Mouse (Mus musculus) lung, postnatal 14 days (tissue): ENCODE measurements around the gene Chst5.

ENCODE experiments used
- DNase-seq: peaks from one replicate; pipeline ENCODE4 v3.0.0; 2021

Gene Chst5

DNA sequence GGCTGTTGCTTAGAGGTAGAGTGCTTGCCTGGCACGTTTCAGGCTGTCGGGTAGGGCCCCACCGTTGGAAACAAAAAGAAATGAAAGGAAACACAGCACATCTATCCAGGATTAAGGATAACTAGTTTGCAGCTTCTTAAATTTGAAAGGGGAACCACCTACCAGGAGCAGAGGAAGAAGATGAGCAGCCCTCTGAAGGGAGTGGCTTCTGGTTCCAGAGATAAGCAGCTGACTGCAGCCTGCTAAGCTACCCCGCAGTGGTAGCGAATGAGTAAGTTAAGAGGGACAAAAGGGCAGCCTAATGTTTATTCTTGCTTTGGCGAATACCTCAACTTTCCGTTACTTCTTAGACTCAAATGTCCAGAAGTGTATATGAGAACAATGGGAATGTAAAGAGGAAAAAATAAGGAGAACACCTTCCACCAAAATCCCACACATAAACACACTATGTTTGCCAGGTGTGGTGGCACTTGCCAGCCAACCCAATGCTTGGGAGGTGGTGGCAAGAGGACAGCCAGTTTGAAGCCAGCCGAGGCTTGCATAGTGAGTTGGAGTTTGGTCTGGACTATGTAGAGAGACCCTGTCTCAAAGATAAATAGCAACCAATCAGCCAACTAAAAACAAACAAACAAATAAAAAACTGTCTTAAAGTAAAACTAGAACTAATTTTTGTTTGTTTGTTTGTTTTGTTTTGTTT lies 19.5 kb upstream of the Chst5 start:
- DNase-seq, result no peak

DNA sequence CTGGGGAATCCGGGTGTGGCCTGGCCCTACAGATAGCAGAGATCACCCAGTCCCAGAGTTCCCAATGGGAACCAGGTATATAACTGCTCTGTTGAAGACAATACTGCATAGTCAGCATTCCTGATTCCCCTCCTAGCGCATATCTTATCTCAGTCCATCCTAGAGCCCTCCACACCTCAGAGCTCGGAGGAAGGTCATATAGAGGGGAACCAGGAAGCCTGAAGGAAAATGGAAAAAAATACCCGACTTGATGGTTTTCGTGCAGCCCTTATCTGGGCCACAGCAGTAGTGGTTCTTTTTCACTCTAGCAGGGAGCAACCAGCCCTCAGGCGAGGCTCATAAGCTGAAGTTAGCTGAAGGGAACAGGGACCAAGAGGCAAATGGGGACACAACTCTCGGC lies 14.7 kb upstream of the Chst5 start:
- DNase-seq, result no peak

DNA sequence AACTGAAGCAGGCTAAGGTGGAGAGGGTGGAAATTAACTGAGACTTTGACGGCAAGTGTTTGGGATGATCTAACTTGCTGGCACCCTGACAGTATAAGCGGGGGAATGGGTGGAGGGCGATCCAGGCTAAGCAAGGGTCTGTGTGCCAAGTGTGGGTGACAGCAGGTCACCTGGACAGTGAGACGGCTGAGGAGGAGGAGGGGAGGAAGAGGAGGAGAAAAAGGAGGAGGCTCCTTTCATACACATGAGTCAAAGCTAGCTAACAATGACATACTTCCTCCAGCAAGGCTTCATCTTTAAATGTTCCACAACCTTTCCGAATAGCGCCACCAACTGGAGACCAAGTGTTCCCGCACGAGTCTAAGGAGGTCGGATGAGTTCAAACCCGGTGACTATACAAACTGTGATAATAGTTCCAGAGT lies 13.1 kb upstream of the Chst5 start:
- DNase-seq, result peak; percentile 78

DNA sequence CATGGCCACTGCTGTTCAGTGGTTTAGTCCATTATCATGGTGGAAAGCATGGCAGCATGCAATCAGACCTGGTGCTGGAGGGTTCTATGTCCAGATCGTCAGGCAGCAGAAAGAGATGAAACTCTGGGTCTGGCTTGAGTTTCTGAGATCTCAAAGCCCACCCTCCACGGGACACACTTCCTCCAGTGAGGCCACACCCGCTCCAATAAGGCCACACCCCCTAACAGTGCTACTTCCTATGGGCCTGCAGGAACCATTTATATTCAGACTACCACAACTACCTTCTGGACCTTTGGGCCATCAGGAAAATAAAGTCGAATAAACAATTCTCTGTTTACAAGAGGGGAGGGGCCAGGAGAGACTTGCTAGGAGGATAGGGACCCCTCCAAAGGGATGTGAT lies 10.7 kb upstream of the Chst5 start:
- DNase-seq, result no peak

DNA sequence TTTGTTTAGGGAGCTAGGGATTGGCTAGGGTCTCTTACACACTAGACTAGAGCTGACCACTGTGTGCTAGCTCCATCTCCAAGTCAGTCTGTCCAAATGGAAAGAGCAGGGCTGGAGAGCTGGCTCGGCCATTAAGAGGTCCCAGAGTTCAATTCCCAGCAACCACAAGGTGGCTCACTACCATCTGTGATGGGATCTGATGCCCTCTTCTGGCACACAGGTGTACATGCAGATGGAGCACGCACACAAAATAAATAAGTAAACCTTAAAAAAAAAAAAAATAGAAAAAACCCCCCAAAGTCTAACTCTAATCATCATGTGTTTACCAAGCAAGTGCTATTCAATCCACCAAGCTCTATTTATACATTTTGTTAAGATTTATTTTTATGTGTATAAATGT lies 9.4 kb upstream of the Chst5 start:
- no peak for DNase-seq

DNA sequence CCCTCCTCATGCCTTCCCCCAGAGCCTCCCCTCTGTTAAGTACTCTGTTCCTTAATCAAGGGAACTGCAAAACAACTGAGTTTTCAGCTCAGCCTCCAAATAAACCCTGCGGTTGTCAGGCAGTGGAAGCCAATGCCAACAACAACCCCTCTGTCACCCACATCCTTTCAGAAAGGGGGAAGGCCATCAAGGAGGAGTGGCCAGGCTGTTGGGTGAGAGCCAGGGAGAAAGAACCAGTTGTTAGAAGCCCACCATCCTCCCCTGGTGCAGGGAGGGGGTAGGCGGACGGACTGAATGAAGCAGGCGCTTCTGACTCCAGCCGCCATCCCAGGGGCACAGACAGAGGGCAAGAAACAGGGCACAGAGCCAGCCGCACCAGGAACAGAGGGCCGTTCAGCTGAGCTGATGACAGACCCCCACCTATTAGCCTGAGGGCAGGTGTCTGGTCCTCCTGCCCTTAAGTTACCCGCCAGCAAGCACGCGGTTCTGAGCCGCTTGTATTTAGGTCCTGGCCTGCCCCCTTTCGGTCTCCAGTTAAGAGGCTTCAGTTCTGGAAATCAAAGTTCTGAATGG lies 2.7 kb upstream of the Chst5 start:
- DNase-seq, result no peak

DNA sequence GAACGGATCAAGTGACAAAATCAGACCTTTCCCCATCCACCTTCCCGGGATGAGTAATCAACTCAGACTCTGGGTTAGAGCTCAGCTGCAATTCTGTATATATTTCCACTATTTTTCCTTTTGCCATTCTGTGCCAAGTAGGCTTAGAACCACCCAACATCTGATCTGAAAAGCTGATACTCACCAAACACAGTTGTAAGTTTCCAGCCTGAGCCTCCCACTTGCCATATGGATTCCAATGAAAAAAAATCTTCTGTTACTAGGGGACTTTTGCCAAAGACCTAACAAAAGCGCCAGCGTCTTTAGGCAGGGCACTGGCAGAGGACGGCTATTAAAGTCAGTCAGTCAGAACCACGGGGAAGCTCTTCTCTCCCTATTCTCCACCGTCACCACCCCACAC lies 1.3 kb upstream of the Chst5 start:
- no peak for DNase-seq

DNA sequence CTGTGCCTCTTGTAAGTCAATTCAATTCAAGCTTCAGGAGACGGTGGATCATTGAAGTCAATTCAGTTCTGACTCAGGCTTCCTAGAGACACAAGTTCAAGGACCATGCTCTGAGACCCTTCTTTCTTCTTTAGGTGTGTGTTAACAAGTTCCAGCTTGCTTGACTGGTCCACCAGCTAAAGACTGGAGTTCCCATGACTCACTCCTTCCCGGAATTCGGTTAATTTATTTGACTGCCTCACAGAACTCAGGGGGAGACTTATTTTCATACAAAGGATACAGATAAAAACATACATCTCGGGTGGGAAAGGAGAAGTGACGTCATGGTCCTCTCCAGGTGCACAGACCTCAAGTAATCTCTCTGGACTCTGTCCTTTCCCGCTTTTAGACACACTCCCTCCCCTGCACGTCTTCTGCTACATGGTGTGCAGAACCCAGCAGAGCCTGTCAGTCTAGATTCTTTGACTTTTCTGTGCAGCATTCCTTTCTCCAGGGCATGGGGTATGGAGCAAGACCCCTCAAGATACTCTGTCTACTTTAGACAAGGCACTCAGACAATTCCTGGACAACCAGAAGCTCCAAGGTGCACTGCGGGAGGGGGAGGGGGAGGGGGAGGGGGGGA lies 4.6 kb downstream of the Chst5 start:
- no peak for DNase-seq

DNA sequence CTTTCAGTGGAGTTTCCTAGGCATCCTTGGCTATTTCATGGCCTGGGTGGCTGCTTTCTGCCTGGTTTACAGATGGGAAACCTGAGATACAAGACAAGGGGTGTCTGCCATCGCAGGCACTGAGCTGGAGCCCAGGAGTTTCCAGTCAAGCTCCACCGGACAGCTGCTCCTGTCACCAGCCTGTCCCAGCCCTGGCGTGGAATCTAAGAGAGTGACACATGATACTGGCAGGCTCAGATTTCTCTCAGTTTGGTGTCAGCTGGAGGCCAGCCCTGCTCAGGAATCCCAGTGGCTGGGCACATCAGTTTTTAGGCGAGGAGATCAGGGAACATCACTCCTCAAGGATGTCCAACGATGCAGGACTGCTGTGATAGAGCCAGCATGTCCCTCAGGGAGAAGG lies 8.2 kb downstream of the Chst5 start:
- DNase-seq, result no peak

DNA sequence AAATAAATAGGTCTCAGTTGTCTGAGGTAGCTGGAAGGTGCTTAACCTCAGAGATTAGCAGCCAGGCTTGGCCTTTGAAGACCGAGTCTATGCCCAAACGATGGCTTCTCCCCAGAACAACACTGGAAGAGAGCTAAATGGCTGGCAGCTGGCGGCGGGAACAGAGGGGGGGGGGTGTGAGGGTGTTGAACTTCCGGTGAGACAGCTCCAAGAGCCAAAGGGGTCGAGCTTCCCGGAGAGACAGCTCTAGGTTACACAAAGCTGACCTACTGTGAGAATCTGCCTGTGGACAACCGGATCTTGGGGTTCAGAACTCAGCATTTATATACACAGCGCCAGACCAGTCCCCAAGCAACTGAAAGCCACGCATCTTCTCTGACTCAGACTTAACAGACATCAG lies 11.7 kb downstream of the Chst5 start:
- DNase-seq, result no peak

DNA sequence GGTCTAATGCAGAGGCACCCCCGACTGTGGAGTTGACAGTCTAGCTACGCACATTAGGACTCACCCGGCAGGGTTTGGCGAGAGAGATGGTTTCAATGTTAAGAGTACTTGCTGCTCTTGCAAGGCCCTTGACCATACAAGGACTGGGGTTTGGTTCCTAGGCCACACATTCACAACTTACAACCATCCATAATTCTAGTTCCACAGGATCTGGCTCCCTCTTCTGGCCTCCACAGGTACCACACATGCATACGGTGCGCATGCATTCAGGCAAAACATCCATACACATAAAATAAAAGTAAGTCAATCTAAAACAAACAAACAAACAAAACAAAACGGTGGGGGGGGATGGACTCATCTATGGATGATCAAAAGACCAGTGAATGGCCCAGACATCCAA lies 15.3 kb downstream of the Chst5 start:
- no peak for DNase-seq

DNA sequence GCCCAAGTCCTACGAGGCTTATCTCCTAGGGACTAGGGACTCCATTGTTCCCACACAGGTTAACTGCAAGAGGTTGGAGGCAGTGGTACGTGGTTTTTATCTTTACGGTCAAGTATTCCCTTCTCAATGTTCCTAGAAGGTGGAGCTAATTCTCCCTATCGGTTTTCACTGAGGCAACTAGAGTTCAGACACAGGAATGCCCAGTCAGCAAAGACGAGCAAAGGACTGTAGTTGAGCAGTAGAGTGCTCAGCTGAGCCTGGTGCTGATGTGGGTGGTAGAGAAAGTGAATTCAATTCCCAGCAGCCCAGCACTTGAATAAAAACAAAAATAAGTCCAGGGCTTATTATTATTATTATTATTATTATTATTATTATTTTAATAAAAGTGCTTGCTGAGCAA lies 17.6 kb downstream of the Chst5 start:
- DNase-seq, result no peak

DNA sequence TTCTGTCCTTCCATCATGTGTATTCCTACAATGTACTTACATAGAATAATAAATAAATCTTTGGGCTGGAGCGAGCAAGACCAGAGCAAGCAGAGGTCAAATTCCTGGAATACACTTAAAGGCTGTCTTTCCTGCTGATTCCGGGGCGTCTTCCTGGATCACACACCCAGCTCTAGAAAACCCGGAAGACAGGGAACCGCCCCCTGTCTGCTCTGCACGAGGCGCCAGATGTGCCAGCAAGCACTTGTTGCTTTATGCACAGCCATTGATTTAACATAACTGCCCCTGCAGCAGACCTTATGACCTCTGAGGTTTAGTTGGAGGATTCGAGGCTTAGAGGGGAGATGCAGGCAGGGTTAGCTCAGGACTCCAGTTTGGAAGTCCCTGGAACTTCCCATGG lies 18.3 kb downstream of the Chst5 start:
- DNase-seq, result no peak

DNA sequence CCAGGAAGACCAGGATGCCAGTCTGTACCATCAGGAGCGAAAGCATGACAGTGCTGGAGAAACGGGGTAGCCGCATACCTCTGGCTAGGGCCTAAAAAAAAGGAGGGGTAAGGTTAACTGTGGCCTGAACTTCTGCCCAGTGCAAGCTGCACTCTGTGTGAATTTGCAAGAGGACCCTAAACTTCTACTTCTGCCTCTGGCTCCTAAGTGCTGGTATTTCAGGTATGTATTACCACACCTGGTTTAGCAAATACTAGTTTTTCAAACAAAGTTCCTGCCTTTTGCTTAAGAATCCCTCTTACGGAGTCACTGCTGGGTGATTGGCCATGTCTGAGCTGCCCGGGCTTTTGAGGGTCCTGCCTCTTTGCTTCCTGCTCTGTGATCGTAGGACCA lies 19.3 kb downstream of the Chst5 start:
- DNase-seq, result no peak

DNA sequence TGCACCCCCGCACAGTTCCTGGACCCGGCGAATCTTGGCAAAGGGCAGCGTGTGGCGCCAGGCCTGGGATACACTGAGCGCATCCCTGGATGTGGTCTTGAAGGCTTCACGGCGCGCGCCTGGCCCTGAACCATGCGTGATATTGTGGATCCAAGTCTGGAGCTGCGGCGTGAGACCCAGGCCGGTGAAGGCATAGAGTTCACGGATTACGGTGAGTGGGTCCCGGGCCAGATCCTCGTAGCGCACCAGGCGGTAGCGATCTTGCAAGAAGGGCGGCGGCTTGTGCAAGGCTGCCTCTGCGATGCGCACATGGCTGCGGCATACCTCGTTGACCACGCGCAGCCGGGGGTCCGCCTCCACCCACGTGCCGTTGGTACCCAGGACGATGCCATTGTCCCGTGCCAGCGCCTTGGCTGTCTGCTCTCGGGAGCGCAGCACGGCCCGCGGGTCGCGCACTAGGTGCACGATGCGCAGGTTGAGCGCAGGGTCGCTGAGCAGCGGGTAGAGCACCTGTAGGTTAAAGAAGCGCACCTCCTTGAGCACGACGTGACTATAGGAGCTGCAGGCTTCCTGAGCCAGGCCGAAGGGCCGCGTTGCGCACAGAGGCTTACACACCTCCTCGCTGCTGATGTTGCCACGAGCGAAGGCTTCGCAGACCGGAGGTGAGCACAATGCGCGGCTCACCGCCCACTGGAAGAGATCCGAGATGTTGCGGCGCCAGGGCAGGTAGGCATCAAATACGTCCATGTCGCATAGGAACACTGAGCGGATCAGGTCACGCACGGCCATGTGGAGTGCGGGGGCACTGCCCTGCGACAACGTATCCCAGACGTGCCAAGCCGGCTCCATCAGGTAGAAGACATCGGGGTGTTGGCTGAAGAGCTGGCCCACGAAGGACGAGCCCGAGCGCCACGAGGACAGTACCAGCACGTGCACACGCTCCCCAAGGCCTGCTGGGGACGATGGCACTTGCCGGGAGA lies 20.0 kb downstream of the Chst5 start:
- no peak for DNase-seq

DNA sequence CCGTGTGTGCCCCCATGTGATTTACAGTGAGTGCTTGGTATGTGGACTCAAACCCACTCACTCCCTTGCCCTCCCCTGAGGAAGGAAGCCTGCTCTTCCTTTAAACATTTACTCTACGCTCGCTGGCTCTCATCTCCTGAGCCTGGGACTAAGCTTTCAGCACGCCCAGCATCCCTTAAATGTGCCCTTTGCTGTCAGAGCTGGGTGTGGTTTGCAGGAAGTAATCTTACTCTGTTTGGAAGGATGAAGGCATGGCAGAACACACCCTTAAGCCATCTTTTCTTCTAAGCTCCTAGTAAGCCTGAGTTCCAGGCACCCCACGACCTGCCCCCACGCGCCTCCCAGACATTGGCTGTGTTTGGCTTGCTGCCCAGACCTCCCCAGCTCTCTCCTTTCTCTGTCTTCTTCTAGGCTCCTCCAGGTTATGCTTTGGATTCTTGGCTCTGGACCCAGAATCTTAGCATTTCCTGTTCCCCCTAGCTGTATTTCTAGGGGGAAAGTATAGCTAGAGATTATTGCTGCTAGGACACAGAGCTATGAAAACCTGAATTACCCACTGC lies 22.1 kb downstream of the Chst5 start:
- DNase-seq, result no peak

DNA sequence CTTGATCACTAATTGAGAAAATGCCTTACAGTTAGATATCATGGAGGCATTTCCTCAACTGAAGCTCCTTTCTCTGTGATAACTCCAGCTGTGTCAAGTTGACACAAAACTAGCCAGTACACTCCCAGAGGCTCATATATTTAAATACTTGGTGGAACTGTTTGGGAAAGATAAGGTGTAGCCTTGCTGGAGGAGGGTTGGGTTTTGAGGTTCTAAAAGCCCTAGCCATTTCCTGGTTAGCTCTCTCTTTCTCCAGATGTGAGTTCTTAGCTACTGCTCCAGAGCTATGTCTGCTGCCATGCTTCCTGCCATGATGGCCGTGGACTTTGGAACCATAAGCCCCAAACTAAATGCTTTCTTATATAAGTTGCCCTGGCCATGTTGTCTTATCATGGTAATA lies 22.8 kb downstream of the Chst5 start:
- DNase-seq, result no peak

DNA sequence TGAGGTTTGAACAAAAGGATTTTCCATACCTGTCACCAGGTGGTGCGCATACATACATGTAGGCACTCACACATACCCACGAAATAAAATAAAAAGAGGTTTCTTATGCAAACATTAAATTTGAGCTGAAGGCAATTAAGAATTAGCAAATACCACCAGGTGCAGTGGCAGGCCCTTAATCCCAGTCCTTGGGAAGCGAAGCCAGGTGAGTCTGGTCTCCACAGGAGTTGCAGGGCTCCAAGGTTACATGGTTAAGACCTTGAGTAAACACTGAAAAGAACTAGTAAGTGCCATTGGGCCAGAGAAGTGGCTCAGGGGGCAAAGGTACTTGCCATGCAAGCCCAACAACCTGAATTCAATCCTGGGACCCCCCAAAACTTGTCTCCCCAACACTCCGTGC lies 26.6 kb downstream of the Chst5 start:
- no peak for DNase-seq

DNA sequence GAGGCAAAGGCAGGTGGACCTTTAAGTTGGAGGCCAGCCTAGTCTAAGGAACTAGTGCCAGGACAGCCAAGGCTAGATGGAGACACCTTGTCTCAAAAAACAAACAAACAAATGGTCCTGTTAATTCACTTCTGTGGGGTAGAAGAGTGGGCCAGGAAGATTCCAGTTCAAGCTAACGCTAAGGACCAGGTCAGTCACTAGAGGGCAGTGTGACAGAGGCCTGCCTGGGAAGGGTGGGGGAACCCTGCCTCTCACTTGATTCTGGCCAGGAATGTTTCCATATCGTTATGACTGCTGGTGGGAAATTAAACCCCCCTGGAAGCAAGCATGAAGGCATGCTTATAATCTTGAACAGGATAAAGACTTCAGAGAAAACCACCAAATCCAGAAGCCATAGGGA lies 28.7 kb downstream of the Chst5 start:
- DNase-seq, result peak; percentile 71

DNA sequence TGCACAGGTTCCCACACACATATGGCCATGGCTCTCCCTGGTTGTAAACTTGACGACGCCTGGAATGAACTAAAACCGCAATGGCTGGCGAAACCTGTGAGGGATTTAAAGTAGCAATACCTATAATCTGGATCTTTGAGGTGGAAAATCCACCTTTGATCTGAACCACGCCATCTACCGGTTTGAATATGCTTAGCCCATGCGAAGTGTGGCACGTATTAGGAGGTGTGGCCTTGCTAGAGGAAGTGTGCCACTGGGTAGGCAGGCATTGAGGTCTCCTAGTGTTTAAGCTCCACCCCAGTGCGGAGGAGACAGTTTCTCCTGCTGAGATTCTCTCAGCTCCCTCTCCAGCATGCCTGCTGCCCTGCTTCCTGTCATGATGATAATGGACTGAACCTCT lies 32.5 kb downstream of the Chst5 start:
- DNase-seq, result no peak

DNA sequence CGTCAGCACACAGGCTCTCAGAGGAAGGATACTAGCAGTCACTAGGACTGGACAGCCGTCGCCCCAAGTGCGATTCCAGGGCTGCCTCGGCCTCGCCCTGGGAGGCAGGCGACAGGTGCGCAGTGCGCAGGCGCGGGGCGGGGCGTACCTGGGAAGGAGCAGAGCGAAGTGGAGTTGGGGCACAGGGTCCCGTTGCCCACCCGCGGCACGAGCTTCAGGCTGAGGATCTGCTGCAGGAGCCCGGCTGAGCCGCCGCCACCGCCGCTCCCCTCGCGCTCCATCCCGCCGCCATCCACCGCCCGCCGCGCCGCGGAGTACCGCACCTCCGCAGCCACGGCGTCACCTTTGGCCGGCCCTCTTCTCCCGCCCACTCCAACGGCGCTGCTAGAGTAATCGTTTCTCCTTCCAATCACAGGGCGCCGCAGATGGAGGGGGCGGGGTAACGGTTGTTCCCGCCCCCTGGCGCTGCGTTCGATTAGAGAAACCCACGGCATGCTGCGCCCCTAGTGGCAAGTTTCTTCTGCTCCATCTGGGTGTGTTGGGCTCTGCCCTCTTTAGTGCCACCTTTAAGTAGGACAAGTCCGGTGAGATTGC lies 33.8 kb downstream of the Chst5 start, which contains the start of gene Tmem170:
Gene Tmem170, minus strand, starts transcription at position 396 of the 594 bp plus-strand sequence.
- peak; percentile 99 for DNase-seq

DNA sequence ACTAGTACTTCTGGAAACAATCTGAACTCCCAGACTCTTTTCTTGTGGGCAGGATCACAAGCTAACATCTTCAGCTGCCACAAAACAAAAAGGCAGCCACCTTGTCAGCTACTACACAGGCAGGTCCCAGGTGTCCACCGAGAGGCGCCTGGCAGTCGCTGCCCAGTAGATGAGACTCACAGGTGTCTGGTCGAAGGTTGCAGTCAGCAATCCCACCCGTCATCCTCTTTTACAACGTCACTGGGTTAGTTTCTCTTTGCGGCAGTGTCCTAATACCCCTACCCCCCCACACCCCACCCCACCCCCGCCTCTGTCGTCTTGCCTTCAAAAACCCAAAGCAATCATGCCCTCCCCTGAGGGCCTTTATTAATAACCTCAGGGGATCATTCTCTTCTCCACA lies 34.5 kb downstream of the Chst5 start:
- DNase-seq, result no peak

DNA sequence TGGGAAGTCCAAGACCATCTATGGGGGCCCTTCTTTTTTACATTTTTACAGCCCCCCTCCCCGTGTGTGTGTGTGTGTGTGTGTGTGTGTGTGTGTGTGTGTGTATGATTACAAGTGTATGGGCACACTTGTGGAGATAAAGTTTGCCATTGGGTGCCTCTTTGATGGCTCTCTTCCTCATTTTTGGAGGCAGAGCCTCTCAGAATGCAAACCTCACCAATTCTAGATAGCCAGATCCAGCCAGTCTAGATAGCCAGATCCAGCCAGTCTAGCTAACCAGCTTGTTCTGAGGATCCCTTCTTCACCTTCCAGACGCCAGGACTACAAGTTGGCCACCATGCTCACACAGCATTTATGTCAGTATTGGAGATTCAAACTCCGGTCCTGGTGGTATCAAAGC lies 39.0 kb downstream of the Chst5 start:
- no peak for DNase-seq
